Mouse (Mus musculus): ENCODE data around the gene Nf2. TPM values are rescaled to one million over a fixed set of nuclear protein-coding genes. Genes with fewer than 3 reads are reported as not detected.

The Nf2 gene
- polyA plus RNA-seq, 1 experiment from 2014 or later = 41.6 TPM

Small RNA genes within 50 kb of the gene (microRNA-seq; reads per million reads assigned to microRNA genes)
- gene Mir6918 = not detected

Other genes starting within 250 kb of the Nf2 start
- not detected in 2 replicates for gene Gm11032, start 229.5 kb downstream of the Nf2 start, polyA plus RNA-seq (2015; fragmentation: Nextera tagmentation; extraction: Ambion mirVana)
- gene Ascc2, start 211.8 kb downstream of the Nf2 start, polyA plus RNA-seq (2015; fragmentation: Nextera tagmentation; extraction: Ambion mirVana) = 34.1 and 35.9 TPM in 2 replicates
- gene Uqcr10, start 145.2 kb downstream of the Nf2 start, polyA plus RNA-seq (2015; fragmentation: Nextera tagmentation; extraction: Ambion mirVana) = 806 and 839 TPM in 2 replicates
- gene Zmat5, start 144.9 kb downstream of the Nf2 start, polyA plus RNA-seq (2015; fragmentation: Nextera tagmentation; extraction: Ambion mirVana) = 76.5 and 80.0 TPM in 2 replicates
- gene Cabp7, start 102.8 kb downstream of the Nf2 start, polyA plus RNA-seq (2015; fragmentation: Nextera tagmentation; extraction: Ambion mirVana) = 0.14 and 0.28 TPM in 2 replicates
- gene Nipsnap1, start 24.4 kb upstream of the Nf2 start, polyA plus RNA-seq (2015; fragmentation: Nextera tagmentation; extraction: Ambion mirVana) = 30.1 and 31.5 TPM in 2 replicates
- 29.6 and 30.7 TPM in 2 replicates for gene Thoc5, start 45.8 kb upstream of the Nf2 start, polyA plus RNA-seq (2015; fragmentation: Nextera tagmentation; extraction: Ambion mirVana)
- gene Nefh, start 98.5 kb upstream of the Nf2 start, polyA plus RNA-seq (2015; fragmentation: Nextera tagmentation; extraction: Ambion mirVana) = 0.26 TPM in 2 replicates
- 46.0 and 48.3 TPM in 2 replicates for gene Ap1b1, start 137.3 kb upstream of the Nf2 start, polyA plus RNA-seq (2015; fragmentation: Nextera tagmentation; extraction: Ambion mirVana)
- gene Rasl10a, start 208.6 kb upstream of the Nf2 start, polyA plus RNA-seq (2015; fragmentation: Nextera tagmentation; extraction: Ambion mirVana) = 0.45 and 0.92 TPM in 2 replicates
- 18.6 and 19.3 TPM in 2 replicates for gene Gas2l1, start 215.8 kb upstream of the Nf2 start, polyA plus RNA-seq (2015; fragmentation: Nextera tagmentation; extraction: Ambion mirVana)
- 23.8 and 26.3 TPM in 2 replicates for gene Rhbdd3, start 249.4 kb upstream of the Nf2 start, polyA plus RNA-seq (2015; fragmentation: Nextera tagmentation; extraction: Ambion mirVana)
- 709 and 717 TPM in 2 replicates for gene Ewsr1, start 249.7 kb upstream of the Nf2 start, polyA plus RNA-seq (2015; fragmentation: Nextera tagmentation; extraction: Ambion mirVana)

Measured in lung, embryonic 16.5 days (tissue).